Mouse (Mus musculus) forebrain, embryonic 11.5 days (tissue): ENCODE data around the gene Guk1. TPM values are rescaled to one million over a fixed set of nuclear protein-coding genes. Genes with fewer than 3 reads are reported as not detected.
A peak's percentile ranks its signal among the peaks of the same experiment; 100 is the strongest.

Experiments used
- ATAC-seq: fragments of 200-750 bp; cut with Nextera tagmentation; replicated peaks from 2 replicates; pipeline ENCODE4 v1.8.0; 2017; ENCODE audit warnings: moderate TSS enrichment; ENCODE audit not compliant: low FRiP score
- DNase-seq: peaks from one replicate; pipeline ENCODE4 v3.0.0-alpha.2; 2017; ENCODE audit warnings: low spot score
- H3K27ac ChIP-seq: fragments of 300-500 bp; sonication (generic); 2 replicates; pipeline ENCODE4 v1.5.1; 2014; ENCODE audit warnings: low read depth, low read length
- H3K27me3 ChIP-seq: fragments of 300-500 bp; sonication (generic); 2 replicates; pipeline ENCODE4 v1.6.1; 2014; ENCODE audit warnings: mild to moderate bottlenecking, low read length, mixed read lengths; ENCODE audit not compliant: control insufficient read depth, insufficient read depth
- H3K36me3 ChIP-seq: fragments of 300-500 bp; sonication (generic); 2 replicates; pipeline ENCODE4 v1.6.1; 2014; ENCODE audit warnings: mild to moderate bottlenecking, low read length, moderate library complexity, mixed read lengths; ENCODE audit not compliant: control insufficient read depth, insufficient read depth
- H3K4me1 ChIP-seq: fragments of 300-500 bp; sonication (generic); replicated peaks from 2 replicates; pipeline ENCODE4 v1.6.1; 2014; ENCODE audit warnings: low read length, mixed read lengths; ENCODE audit not compliant: control insufficient read depth, insufficient read depth
- H3K4me2 ChIP-seq: fragments of 300-500 bp; sonication (generic); 2 replicates; pipeline ENCODE4 v1.6.1; 2014; ENCODE audit warnings: low read depth, mild to moderate bottlenecking, low read length, moderate library complexity, mixed read lengths; ENCODE audit not compliant: severe bottlenecking
- H3K4me3 ChIP-seq: fragments of 300-500 bp; sonication (generic); 2 replicates; pipeline ENCODE4 v1.5.1; 2014; ENCODE audit warnings: low read depth, low read length
- H3K9ac ChIP-seq: fragments of 300-500 bp; sonication (generic); 2 replicates; pipeline ENCODE4 v1.6.1; 2014; ENCODE audit warnings: low read length
- H3K9me3 ChIP-seq: fragments of 300-500 bp; sonication (generic); 2 replicates; pipeline ENCODE4 v1.6.1; 2016; ENCODE audit warnings: low read length, mixed read lengths; ENCODE audit not compliant: control insufficient read depth
- WGBS: fragments of 180-500 bp; shearing (Covaris S2); extraction: QIAGEN DNeasy Blood & Tissue Kit; methylation state at CpG from one replicate; pipeline ENCODE4 v1.1.7; 2014; 5-methylcytosine and 5-hydroxymethylcytosine counted together
- polyA plus RNA-seq: library from polyadenylated mRNA; unstranded; fragments of >200 nt; fragmentation: Nextera tagmentation; extraction: Ambion mirVana; gene quantifications from 2 replicates; pipeline ENCODE4 v1.2.1, GENCODE M21; 2014

The Guk1 gene
- polyA plus RNA-seq, 1 experiment from 2014 or later, result 90.3 TPM

- H3K27ac ChIP-seq, result peak within 1 kb of the TSS; percentile 82
- H3K4me2 ChIP-seq, result peak within 1 kb of the TSS; percentile 88
- whole genome bisulfite sequencing, result under 1% methylated on average over 67 of the region's 67 CpGs
- H3K27me3 ChIP-seq, result no peaks in the 10 kb centered on the region
- no peaks in the 10 kb centered on the region for H3K9me3 ChIP-seq
- H3K4me1 ChIP-seq, result peaks cover 4% of the 10 kb centered on the region; the same call in 1 of the 2 replicates
- DNase-seq (peak; percentile 98), ATAC-seq (peak; percentile 84)
- H3K9ac ChIP-seq, result peak within 1 kb of the TSS; percentile 86
- peaks cover 4% of the 10 kb centered on the region; the same call in 1 of the 2 replicates for H3K36me3 ChIP-seq
- H3K4me3 ChIP-seq, result peak within 1 kb of the TSS; percentile 86
These were observed 16.3 kb upstream of the Guk1 start, which contains the start of gene 2310033P09Rik for GRCm38 (mm10) chr11:59208153-59208831. Gene 2310033P09Rik (plus strand): TSS chr11:59208321.

GRCm38 (mm10) chr11:59202081-59202995 lies 10.3 kb upstream of the Guk1 start, which contains the start of gene Mrpl55:
Gene Mrpl55 (plus strand): TSS chr11:59202486.
- WGBS, result under 1% methylated on average over 63 of the region's 63 CpGs
- no peak within 1 kb of the TSS for H3K27ac ChIP-seq
- H3K4me1 ChIP-seq, result peaks cover 5% of the 10 kb centered on the region; the same call in 1 of the 2 replicates
- no peaks in the 10 kb centered on the region for H3K27me3 ChIP-seq
- H3K4me2 ChIP-seq, result peak within 1 kb of the TSS; percentile 82
- peak within 1 kb of the TSS; percentile 82 for H3K4me3 ChIP-seq
- H3K36me3 ChIP-seq, result peaks cover 2% of the 10 kb centered on the region; the same call in 1 of the 2 replicates
- H3K9me3 ChIP-seq, result no peaks in the 10 kb centered on the region
- peak; percentile 94 for ATAC-seq
- peak within 1 kb of the TSS; percentile 72 for H3K9ac ChIP-seq
- peak; percentile 96 for DNase-seq

GRCm38 (mm10) chr11:59201216-59202002 lies 9.4 kb upstream of the Guk1 start:
- Histone ChIP-seq H3K9me3 (no peaks in the 10 kb centered on the region), H3K4me1 (peaks cover 5% of the 10 kb centered on the region; the same call in 1 of the 2 replicates), H3K27me3 (no peaks in the 10 kb centered on the region), H3K9ac (peak overlapping the region; percentile 72), H3K27ac (no peak overlapping the region), H3K4me2 (peak overlapping the region; percentile 82), H3K36me3 (peaks cover 2% of the 10 kb centered on the region; the same call in 1 of the 2 replicates), H3K4me3 (peak overlapping the region; percentile 82)
- DNase-seq, result no peak
- 34% methylated on average over 16 of the region's 16 CpGs for WGBS
- ATAC-seq, result no peak

- ATAC-seq (no peak), DNase-seq (no peak)
- Histone ChIP-seq H3K4me3 (no peak overlapping the region), H3K4me2 (no peak overlapping the region), H3K27ac (no peak overlapping the region), H3K9me3 (no peaks in the 10 kb centered on the region), H3K9ac (no peak overlapping the region), H3K27me3 (no peaks in the 10 kb centered on the region), H3K4me1 (no peaks in the 10 kb centered on the region; the same call in 1 of the 2 replicates), H3K36me3 (no peaks in the 10 kb centered on the region)
These were observed 4.2 kb upstream of the Guk1 start for GRCm38 (mm10) chr11:59196230-59196629.

- Histone ChIP-seq H3K9me3 (no peaks in the 10 kb centered on the region), H3K27ac (peak overlapping the region; percentile 70), H3K4me2 (peak overlapping the region; percentile 88), H3K4me3 (peak overlapping the region; percentile 63), H3K4me1 (no peaks in the 10 kb centered on the region; the same call in 1 of the 2 replicates), H3K9ac (peak overlapping the region; percentile 77), H3K36me3 (no peaks in the 10 kb centered on the region), H3K27me3 (no peaks in the 10 kb centered on the region)
- 0% methylated on average over 58 of the region's 59 CpGs for WGBS
- ATAC-seq (peak; percentile 95), DNase-seq (peak; percentile 91)
These were observed 567 bp downstream of the Guk1 start for GRCm38 (mm10) chr11:59191231-59192058.

- 91% methylated on average over 6 of the region's 6 CpGs for WGBS
These were observed 4.3 kb downstream of the Guk1 start for GRCm38 (mm10) chr11:59187706-59188105.

GRCm38 (mm10) chr11:59185490-59185889 lies 6.5 kb downstream of the Guk1 start:
- Histone ChIP-seq H3K4me3 (no peak overlapping the region), H3K9me3 (no peaks in the 10 kb centered on the region), H3K9ac (no peak overlapping the region), H3K4me2 (no peak overlapping the region), H3K4me1 (0 out of 2 replicates have a peak, but pooled peaks cover 2% of the 10 kb centered on the region), H3K36me3 (no peaks in the 10 kb centered on the region; the same call in 1 of the 2 replicates), H3K27ac (no peak overlapping the region), H3K27me3 (no peaks in the 10 kb centered on the region)
- ATAC-seq (no peak), DNase-seq (no peak)
- 82% methylated on average over 5 of the region's 5 CpGs for WGBS

More at GRCm38 (mm10) chr11:59187706-59188105, 4.3 kb downstream of the Guk1 start:
- Histone ChIP-seq H3K27ac (no peak overlapping the region), H3K4me3 (no peak overlapping the region), H3K4me1 (peaks cover under 1% of the 10 kb centered on the region; the same call in 1 of the 2 replicates), H3K36me3 (no peaks in the 10 kb centered on the region; the same call in 1 of the 2 replicates), H3K9ac (no peak overlapping the region), H3K27me3 (no peaks in the 10 kb centered on the region), H3K4me2 (no peak overlapping the region), H3K9me3 (no peaks in the 10 kb centered on the region)
- no peak for DNase-seq
- ATAC-seq, result no peak
